Mouse (Mus musculus) cerebellum, adult 18-20 months (tissue): ENCODE data around the gene Ddah2.

Source experiments
- DNase-seq, 2 experiments: peaks; one replicate each; pipeline ENCODE4 v3.0.0; 2021

Gene Ddah2

DNA sequence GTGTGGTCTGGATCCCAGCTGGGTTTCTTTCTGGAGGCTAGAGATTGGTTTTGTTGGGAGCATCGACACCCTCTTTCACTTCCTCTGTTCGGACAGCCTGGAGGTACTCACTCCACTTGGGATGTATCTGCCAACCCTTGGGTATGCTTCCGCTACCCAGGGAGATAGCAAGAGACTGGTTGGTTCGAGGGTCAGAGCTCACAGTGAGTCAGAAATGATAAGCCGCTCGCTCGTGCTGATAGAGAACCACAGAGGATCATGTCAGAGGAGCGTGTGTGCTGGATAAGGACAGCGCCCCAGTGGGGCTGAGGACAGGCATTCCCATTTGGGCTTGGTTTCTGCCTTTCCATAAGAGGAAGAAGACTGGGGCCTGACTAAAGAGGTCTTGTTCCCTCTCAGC lies 20.9 kb downstream of the Ddah2 start:
- DNase-seq = no peak

DNA sequence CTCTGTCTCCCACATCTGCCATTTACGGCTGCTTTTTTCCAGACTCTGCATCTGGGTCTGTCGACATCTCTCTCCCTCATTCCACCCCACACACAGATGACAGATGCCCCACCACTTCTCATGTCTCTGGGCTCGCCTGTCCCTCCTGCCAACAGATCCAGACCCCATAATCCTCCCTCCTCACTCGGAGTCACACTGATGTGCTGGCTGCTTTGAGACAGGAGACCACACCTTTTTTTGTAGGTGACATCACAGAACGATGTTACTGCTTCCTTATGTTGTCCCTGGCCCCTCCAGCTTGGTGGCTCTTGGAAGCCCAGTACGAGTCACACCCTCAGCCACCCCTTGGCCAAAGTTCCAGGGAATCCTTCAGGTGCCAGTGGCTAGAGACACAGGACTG lies 21.4 kb downstream of the Ddah2 start:
- no peak for DNase-seq

DNA sequence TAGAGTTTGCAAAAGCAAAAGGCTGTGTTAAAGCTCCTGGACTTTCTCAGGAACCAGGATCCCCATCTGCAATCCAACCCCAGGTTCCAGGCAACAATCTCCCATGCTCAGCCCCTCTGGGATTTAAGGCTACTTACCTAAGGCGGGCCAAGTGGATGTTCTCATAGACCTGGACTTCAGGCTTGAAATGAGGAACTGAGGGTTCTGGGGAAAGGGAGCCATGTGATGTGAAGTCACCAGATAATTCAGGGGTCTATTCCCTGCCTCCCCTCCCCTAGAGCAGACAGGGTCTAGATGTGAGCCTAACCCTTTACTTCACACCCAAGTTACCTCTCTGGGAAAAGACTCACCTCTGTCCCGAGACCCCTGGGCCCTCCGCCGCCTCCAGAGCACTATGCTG lies 21.9 kb downstream of the Ddah2 start:
- DNase-seq = no peak

DNA sequence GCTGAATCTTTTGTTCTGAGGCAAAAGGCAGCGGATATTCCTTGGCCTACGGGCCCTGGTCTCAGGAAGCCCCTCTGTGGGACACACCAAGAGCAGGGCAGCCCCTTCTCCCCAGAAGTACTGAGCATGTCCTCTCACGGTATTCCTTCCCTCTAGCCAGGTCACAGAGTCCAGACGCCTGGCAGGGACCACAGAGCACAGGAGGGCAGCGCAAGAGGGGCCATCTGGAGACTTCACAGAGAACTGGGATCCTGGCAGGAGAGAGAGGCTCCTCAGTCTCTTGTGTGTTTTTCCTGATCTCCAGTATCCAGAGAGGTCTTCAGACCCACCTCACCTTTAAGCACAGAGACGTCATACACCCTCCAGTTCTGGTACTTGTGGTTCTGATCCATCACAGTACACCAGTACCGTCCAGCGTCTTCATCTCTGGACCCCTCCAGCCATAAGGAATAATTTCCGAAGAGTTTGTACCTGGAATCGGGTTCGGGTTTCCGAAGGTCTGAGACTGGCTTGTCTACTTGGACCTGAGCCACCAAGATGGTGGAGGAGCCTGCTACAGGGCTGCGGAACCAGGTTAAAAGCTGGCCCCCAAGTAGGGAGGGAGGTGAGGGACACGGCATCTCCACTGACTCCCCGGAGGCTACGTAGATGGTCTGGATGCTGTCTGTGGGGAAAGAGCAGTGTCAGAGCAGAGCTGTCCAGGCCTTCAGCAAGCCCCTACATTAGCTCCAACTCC lies 24.2 kb downstream of the Ddah2 start:
- DNase-seq = peak; percentile 74 to 82

DNA sequence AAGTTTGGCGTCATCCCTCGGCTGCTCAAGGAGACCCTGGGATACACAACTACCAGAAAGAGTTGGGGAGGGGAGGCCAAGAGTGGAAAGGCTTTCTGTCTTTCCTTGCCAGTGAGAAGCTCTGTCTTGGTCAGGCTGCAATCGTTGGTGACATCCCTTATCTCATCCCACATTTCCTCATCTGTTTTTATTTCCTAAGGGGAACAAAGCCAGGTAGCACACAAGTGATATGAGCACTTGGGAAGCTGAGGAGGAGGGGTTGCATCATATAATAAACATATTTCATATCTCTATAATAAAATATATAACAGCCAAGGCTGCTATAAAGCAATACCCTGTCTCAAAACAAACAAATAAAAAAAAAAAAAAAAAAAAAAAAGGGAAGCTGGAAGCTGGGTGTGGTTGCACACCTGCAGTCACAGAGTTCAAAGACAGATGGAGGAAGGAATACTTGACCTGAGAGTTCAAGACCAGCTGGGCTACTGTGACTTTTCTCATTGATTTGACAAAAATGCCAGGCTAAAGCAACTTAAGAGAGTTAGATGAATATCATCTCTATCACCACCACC lies 25.2 kb downstream of the Ddah2 start:
- DNase-seq = no peak

DNA sequence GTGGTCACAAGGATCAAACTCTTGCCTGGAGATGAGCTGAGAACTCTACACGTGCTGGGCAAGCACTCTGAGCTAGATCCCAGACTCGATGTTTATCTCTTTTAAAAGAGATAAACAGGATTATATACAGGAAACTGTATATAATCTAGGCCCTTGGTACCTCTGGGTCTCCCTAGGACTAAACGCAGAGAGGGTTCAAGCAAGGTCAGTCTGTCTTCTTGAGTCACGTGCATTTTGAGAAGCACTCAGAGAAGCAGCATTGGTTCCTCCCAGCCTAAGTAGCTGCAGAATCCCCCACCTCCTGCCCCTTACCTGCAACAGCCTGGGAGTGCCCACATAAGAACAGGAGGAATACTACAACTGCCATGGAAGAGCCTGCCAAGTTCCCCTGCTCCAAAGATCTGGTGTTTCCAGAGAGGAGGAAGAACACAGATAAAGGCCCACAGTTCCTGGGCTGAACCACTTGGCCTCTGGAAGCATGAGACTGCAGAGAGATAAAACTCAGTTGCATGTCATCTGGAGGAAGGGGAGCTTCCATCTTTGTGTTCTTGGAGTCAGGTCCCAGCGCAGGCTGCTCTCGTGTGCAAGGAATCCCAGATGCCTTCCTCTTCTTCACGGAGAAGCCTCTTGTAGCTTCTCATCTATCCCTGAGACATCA lies 26.5 kb downstream of the Ddah2 start, which contains the start of gene Ly6g6f:
Gene Ly6g6f, minus strand, starts transcription at position 403 of the 658 bp plus-strand sequence.
- no peak for DNase-seq

DNA sequence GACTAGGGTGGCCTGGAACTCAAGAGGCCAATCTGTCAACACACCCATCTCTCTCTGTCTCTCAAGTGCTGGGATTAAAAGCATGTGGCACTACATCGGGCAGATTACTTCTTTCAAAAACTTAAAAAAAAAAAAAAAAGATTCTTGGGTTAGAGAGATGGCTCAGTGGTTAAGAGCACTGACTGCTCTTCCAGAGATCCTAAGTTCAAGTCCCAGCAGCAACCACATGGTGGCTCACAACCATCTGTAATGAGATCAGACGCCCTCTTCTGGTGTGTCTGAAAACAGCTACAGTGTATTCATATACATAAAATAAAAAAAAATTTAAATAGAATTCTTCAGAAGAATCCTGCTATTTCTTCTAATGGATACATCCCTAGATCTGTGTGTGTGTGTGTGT lies 29.3 kb downstream of the Ddah2 start:
- no peak for DNase-seq

DNA sequence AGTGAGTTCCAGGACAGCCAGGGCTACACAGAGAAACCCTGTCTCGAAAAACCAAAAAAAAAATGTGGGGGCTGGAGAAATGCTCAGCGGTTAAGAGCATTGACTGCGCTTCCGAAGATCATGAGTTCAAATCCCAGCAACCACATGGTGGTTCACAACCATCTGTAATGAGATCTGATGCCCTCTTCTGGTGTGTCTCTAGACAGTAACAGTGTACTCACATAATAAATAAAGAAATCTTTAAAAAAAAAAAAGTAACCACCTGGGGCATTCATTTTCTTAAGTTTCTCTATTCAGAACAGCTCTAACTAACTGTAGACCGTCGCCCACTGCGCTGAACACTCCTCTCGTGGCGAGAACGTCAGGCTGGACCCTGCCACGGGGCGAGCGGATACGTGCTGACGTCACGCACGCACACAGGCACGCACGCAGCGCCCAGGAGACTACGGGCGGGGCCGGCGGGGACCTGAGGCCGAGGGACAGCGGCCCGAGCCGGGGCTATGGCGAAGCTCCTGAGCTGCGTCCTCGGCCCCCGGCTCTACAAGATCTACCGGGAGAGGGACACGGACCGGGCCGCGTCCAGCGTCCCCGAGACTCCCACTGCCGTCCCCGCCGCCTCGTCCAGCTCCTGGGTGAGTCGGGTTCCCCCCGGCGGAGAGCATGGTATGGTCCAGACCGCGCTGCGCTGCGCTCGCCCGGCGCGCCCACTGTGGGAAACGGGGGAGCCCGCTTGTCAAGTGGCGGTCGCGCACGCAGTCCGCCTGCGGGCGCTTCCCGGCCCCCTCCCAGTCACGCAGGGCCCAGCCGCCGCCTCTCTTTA lies 30.2 kb downstream of the Ddah2 start, which contains the start of gene Abhd16a:
Gene Abhd16a, plus strand, starts transcription at position 439 of the 820 bp plus-strand sequence.
- peak; percentile 97 for DNase-seq

DNA sequence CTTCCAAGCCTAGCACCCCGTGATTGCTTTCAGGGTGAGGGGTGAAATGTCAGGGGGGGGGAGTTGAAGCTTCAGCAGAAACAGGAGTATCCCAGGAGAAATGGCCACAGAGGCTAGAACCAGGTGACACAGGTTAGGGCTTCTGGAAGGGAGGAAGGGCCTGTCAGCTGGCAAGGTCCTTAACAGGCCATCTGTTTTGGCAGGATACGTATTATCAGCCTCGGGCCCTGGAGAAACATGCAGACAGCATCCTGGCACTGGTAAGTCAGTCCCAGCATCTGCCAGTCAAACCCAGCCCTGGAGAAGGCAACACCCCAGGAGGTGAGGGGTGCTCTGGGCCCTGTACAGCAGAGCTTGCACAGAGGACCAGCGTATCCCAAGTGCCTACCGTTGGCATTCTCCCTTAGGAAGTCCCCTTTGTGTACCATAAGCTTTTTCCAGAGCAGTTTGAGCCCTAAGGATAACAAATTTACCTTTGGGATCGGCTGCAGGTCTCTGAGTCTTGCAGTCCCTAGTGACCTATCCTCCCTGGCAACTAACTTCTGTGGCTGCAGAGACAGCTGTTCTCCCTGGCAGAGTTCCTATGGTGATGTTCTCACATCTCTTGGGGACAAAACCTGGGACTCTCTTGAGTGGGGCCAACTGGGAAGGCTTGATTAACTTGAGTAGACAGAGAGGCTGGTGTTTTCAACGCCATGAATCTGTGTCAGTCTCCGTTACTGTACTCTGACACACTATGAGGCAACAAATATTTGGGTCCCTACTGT lies 31.5 kb downstream of the Ddah2 start:
- peak; percentile 83 to 92 for DNase-seq

DNA sequence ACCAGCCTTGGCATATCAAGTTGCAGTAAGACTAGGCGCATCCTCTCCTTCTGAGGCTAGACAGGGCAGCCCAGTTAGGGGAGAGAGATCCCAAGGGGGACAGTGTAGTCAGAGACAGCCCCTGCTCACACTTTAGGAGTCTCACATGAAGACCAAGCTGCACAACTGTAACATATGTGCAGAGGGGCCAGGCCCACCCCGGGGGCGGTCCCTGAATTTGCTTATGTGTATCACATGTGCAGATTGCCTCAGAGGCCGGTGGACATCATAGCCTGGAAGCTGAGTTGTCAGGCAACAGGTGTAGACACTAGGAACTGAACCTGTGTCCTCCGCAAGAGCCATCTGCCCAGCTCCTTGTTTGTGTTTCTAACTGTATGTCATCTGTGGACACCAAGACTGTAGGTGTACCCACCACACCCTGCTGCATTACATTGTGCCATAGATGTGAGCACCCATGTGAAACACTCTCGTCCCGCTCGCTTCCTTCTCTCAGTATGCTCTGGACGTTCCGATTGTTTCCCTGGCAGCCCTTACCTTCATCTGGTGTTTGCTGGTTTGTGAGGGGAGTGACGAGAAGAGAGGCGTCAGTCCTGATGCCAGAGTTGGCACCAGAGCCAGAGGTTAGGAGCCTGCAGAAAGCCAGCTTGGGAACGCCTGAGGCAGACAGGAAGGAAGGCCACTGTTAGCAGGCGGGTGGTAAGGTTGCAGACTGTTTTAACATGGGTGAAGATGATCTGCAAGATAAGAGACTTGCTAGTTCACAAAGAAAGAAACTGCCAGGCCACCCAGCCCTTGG lies 33.8 kb downstream of the Ddah2 start:
- no peak for DNase-seq

DNA sequence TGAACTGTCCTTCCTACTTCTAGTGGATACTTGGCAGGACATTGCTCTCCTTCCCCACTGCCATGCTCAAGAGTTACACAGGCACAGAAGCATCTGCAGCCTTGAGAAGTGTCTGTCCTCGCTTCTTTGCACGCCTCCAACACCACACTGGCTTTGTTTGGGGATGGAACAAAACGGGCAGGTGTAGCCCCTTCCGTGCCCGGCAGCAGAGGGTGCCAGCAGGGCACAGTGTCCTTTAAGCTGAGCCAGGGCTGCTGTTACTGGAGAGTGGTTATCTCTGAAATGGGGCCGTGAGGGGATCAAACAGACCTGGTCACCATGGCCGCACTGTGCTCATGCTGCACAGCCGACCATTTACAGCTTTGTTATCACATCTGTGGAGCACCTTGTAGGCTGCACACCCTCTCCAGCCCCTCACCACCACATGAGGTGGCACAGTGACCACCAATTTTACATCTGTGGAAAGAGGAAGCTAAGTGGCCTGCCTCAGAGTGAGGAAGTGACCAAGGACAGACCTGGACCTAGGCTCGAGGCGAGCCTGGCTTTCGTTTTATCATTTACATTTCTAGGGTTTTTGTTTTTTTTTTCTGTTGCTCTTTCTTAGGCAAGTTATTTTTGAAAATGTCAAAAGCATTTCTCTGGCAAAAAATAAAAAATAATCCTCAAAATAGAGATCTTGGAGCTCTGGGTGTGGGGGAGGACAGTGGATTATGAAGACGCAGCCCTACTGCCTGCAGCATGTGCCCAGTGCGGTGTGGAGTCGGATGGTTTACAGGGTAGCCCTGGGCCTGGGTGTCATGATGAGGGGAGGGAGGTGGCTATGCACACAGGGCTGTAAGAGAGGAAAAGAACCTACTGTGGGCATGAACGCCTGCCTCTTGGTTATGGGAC lies 35.9 kb downstream of the Ddah2 start:
- DNase-seq = no peak

DNA sequence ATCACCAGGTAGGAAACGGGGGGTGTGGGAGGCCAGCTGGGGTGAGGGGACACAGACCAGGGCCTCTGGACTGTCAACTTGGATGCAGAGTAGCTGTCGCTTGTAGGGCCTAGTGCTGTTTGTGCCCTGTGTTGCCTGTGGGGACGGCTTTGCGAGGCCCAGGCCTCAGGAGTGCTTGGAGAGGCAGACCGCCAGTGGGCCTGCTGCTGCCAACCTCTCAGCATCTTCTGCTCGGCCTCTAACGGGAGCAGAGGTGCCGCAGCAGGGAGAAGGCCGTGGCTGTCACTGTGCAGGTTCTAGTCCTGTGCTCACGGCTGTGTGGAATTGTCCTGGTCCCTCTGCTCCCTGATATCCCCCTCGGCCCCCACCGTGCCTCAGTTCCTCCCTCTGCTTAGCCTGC lies 37.8 kb downstream of the Ddah2 start:
- peak in 1 of 2 experiments; percentile 58 for DNase-seq

DNA sequence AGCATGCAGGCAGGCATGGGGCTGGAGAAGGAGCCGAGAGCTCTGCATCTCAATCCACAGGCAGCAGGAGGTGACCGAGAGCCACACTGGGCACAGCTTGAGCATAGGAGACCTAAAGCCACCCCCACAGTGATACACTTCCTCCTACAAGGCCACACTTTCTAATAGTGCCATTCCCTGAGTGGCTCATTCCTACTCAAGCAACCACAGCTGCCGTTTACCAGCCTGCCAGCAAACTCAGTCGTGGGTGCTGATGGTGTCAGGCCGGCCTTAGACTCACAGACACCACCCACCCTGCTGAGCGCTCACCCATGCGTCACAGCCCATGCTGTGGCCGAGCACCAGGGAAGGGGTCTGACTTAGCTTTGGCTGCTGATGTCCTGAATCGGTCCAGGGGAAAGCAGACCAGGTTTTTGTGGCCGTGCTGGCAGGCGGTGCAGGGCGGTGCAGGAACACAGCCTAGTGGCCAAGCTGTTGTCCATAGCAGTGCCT lies 38.4 kb downstream of the Ddah2 start:
- DNase-seq = peak; percentile 74 to 75

DNA sequence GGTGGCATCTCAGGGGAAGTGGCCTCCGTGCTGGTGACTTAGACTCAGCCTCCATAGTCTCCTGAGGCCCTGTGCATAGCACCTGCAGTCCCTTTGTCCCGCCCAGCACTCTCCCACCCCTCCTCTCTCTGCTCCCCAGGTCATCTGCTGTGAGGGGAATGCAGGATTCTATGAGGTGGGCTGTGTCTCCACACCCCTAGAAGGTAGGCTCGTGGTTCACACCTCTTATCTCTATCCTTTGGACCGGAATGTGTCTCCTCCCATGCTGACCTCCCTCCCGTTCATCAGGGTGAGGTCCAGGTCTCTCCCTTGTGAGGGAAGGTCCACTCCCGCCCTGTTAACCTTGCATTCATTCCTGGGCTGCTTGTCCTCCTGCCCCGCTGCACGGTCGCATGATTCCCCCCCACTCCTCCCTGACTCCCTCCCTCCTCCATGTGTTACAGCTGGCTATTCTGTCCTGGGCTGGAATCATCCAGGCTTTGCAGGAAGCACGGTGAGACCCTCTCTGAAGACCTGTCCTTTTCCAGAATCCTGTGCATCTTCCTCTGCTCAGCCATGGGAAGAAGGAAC lies 41.4 kb downstream of the Ddah2 start:
- DNase-seq = peak in 1 of 2 experiments; percentile 22

DNA sequence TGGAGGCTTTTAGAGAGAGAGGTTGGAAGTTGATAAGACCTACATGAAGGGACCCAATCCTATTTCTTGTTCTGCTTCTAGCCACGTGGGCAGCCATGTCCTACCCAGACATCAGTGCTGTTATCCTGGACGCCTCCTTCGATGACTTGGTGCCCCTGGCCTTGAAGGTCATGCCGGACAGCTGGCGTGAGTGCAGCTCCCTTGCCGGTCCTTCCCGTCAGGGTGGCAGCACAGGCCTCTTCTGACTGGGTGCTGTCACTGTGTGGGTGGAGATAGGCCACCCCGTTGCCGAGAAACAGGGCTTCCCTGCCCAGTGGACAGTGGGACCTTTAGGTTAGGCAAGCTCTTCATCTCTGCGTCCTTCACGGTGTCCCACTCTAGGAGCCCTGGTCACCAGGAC lies 42.3 kb downstream of the Ddah2 start:
- DNase-seq = peak in 1 of 2 experiments; percentile 37

DNA sequence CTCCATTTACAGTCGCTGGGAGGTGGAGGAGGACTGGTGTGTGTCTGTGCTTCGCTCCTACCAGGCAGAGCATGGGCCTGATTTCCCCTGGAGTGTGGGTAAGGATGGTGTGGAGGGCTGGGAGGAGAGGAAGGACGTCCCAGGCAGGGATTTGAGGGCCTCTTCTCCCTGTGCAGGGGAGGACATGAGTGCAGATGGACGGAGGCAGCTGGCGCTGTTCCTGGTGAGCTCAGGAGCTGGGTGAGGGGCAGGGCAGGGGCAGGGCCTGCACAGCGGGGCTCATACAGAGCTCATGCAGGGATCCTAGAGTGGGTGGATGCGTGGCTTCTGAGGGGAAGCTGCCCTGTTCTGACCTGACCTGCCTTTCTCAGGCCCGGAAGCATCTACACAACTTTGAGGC lies 43.5 kb downstream of the Ddah2 start:
- DNase-seq = peak in 1 of 2 experiments; percentile 47

DNA sequence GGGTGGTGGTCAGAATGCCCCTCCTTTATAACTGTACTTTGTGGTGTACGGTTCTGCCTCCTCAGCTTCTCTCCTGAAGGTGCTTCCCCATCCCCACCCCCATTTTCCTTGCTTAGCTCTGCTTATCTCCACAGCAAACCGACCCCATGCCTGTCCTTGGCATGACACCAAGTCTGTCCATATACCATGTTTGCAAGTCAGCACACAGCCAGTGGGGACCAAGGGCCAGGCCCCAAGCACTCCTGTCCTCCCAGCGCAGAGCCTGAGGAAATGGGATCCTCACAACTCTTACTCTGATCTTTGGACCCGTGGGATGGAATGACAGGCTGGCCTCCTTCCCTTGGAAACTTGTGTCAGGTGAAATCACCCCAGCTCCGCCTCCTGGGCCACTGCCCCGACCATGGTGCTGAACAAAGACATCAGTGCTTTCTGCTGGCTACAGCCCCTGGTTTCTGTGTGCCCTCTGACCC lies 44.4 kb downstream of the Ddah2 start:
- peak in 1 of 2 experiments; percentile 37 for DNase-seq

DNA sequence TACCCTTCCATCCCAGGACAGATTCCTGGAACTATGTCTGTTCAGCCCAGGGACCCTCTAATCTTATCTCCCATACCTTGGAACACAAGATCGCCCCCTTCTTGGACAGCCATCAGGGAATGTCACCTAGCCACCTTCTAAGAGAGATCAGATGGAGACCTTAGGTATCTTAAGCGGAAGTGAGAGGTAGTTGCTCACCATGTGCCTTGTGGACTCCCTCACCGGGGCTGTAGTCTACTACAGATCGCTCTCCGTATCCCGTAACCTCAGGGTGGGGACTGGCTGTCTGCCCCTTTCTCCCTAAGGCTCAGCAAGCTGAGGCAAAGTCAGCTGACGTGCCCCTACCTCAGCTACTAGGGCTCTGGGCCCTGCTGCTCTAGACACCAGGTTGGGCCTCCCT lies 45.2 kb downstream of the Ddah2 start:
- no peak for DNase-seq

DNA sequence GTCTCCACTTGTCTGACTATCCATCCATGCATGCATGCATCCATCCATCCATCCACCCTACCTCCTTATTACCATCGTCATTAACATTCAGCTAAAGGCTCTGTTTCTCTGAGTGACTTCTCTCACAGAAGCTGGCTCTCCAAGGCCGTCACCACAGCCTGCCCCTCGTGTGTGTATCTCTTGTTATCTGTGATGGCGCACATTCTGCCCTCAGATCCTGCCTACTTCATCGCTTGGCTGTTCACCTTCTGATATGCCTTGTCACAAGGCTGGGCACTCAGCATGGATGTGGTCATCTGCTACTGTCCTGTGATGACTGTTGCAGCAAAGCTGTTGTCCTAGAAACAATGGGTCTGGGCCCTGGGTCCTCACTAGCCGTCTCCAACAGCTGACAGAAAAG lies 45.9 kb downstream of the Ddah2 start:
- DNase-seq = no peak
